Mouse (Mus musculus): Measurements from ENCODE around the gene Nr1i3. TPM values are rescaled to one million over a fixed set of nuclear protein-coding genes. Genes with fewer than 3 reads are reported as not detected.

The Nr1i3 gene
- polyA plus RNA-seq, 1 experiment = 0.23 TPM

GRCm38 (mm10) chr1:171212854-171213253 is 916 bp upstream of the Nr1i3 start:
- Histone ChIP-seq H3K27ac (ENCODE audit: insufficient read depth, low read length) (no peak overlapping the region), H3K27me3 (ENCODE audit: control insufficient read depth, insufficient read depth, low read length) (peaks cover 1% of the 10 kb centered on the region; the same call in 1 of the 2 replicates), H3K4me3 (replicated peaks; ENCODE audit: insufficient read depth, low read depth, low read length) (no peak overlapping the region), H3K4me1 (ENCODE audit: control insufficient read depth, insufficient read depth, low read length) (no peaks in the 10 kb centered on the region)
- TF ChIP-seq CTCF (IDR thresholded peaks at IDR 0.05; ENCODE audit: borderline replicate concordance, insufficient read depth, low read depth, low read length) (no peak), POLR2A (IDR thresholded peaks at IDR 0.05; ENCODE audit: borderline replicate concordance, insufficient read depth, low read length) (no peak)
- DNase-seq = no peak
- WGBS = 35% methylated on average over 3 of the region's 3 CpGs

GRCm38 (mm10) chr1:171216241-171216955 is 2.6 kb downstream of the Nr1i3 start:
- H3K27ac ChIP-seq (ENCODE audit: insufficient read depth, low read length) = no peak overlapping the region
- no peaks in the 10 kb centered on the region for H3K27me3 ChIP-seq (ENCODE audit: control insufficient read depth, insufficient read depth, low read length)
- DNase-seq = no peak
- H3K4me1 ChIP-seq (ENCODE audit: control insufficient read depth, insufficient read depth, low read length) = no peaks in the 10 kb centered on the region
- WGBS = 84% methylated on average over 18 of the region's 18 CpGs
- TF ChIP-seq POLR2A (IDR thresholded peaks at IDR 0.05; ENCODE audit: borderline replicate concordance, insufficient read depth, low read length) (no peak), CTCF (IDR thresholded peaks at IDR 0.05; ENCODE audit: borderline replicate concordance, insufficient read depth, low read depth, low read length) (no peak)
- H3K4me3 ChIP-seq (replicated peaks; ENCODE audit: insufficient read depth, low read depth, low read length) = no peak overlapping the region

- Histone ChIP-seq H3K4me3 (replicated peaks; ENCODE audit: insufficient read depth, low read depth, low read length) (peak overlapping the region; percentile 31), H3K4me1 (ENCODE audit: control insufficient read depth, insufficient read depth, low read length) (no peaks in the 10 kb centered on the region), H3K27ac (ENCODE audit: insufficient read depth, low read length) (no peak overlapping the region), H3K27me3 (ENCODE audit: control insufficient read depth, insufficient read depth, low read length) (no peaks in the 10 kb centered on the region)
- TF ChIP-seq POLR2A (IDR thresholded peaks at IDR 0.05; ENCODE audit: borderline replicate concordance, insufficient read depth, low read length) (no peak), CTCF (IDR thresholded peaks at IDR 0.05; ENCODE audit: borderline replicate concordance, insufficient read depth, low read depth, low read length) (peak; percentile 91)
- WGBS = 2% methylated on average over 10 of the region's 10 CpGs
- DNase-seq = peak; percentile 82 to 87
Measured at GRCm38 (mm10) chr1:171220871-171221270, 7.1 kb downstream of the Nr1i3 start.

GRCm38 (mm10) chr1:171221281-171222193 is 7.8 kb downstream of the Nr1i3 start:
- Histone ChIP-seq H3K4me3 (replicated peaks; ENCODE audit: insufficient read depth, low read depth, low read length) (peak overlapping the region; percentile 89), H3K4me1 (ENCODE audit: control insufficient read depth, insufficient read depth, low read length) (no peaks in the 10 kb centered on the region), H3K27me3 (ENCODE audit: control insufficient read depth, insufficient read depth, low read length) (no peaks in the 10 kb centered on the region), H3K27ac (ENCODE audit: insufficient read depth, low read length) (peak overlapping the region; percentile 35; the same call in 1 of the 2 replicates)
- no peak for TF ChIP-seq POLR2A (IDR thresholded peaks at IDR 0.05; ENCODE audit: borderline replicate concordance, insufficient read depth, low read length)
- no peak for TF ChIP-seq CTCF (IDR thresholded peaks at IDR 0.05; ENCODE audit: borderline replicate concordance, insufficient read depth, low read depth, low read length)
- peak; percentile 27 to 29 for DNase-seq
- 5% methylated on average over 22 of the region's 22 CpGs for WGBS

GRCm38 (mm10) chr1:171222238-171223155 is 8.7 kb downstream of the Nr1i3 start, which contains the start of gene Tomm40l:
TSS of gene Tomm40l (minus strand) at chr1:171222514.
- H3K27me3 ChIP-seq (ENCODE audit: control insufficient read depth, insufficient read depth, low read length) = no peaks in the 10 kb centered on the region
- peak; percentile 93 to 99 for DNase-seq
- peak within 1 kb of the TSS; percentile 35; the same call in 1 of the 2 replicates for H3K27ac ChIP-seq (ENCODE audit: insufficient read depth, low read length)
- no peaks in the 10 kb centered on the region for H3K4me1 ChIP-seq (ENCODE audit: control insufficient read depth, insufficient read depth, low read length)
- WGBS = 2% methylated on average over 28 of the region's 28 CpGs
- TF ChIP-seq POLR2A (IDR thresholded peaks at IDR 0.05; ENCODE audit: borderline replicate concordance, insufficient read depth, low read length) (peak; percentile 48; the same call in 1 of the 2 replicates), CTCF (IDR thresholded peaks at IDR 0.05; ENCODE audit: borderline replicate concordance, insufficient read depth, low read depth, low read length) (peak; percentile 30; the same call in 1 of the 2 replicates)
- H3K4me3 ChIP-seq (replicated peaks; ENCODE audit: insufficient read depth, low read depth, low read length) = peak within 1 kb of the TSS; percentile 89

- H3K4me3 ChIP-seq (replicated peaks; ENCODE audit: insufficient read depth, low read depth, low read length) = no peak overlapping the region
- TF ChIP-seq CTCF (IDR thresholded peaks at IDR 0.05; ENCODE audit: borderline replicate concordance, insufficient read depth, low read depth, low read length) (no peak), POLR2A (IDR thresholded peaks at IDR 0.05; ENCODE audit: borderline replicate concordance, insufficient read depth, low read length) (no peak)
- 80% methylated on average over 6 of the region's 6 CpGs for WGBS
- DNase-seq = no peak
- H3K27me3 ChIP-seq (ENCODE audit: control insufficient read depth, insufficient read depth, low read length) = no peaks in the 10 kb centered on the region
- no peaks in the 10 kb centered on the region for H3K4me1 ChIP-seq (ENCODE audit: control insufficient read depth, insufficient read depth, low read length)
- no peak overlapping the region for H3K27ac ChIP-seq (ENCODE audit: insufficient read depth, low read length)
Measured at GRCm38 (mm10) chr1:171223168-171223567, 9.4 kb downstream of the Nr1i3 start.

GRCm38 (mm10) chr1:171223796-171224195 is 10.0 kb downstream of the Nr1i3 start:
- WGBS = 89% methylated on average over 2 of the region's 2 CpGs
- TF ChIP-seq CTCF (IDR thresholded peaks at IDR 0.05; ENCODE audit: borderline replicate concordance, insufficient read depth, low read depth, low read length) (no peak), POLR2A (IDR thresholded peaks at IDR 0.05; ENCODE audit: borderline replicate concordance, insufficient read depth, low read length) (no peak)
- no peaks in the 10 kb centered on the region for H3K27me3 ChIP-seq (ENCODE audit: control insufficient read depth, insufficient read depth, low read length)
- no peak for DNase-seq
- no peak overlapping the region for H3K4me3 ChIP-seq (replicated peaks; ENCODE audit: insufficient read depth, low read depth, low read length)
- no peaks in the 10 kb centered on the region for H3K4me1 ChIP-seq (ENCODE audit: control insufficient read depth, insufficient read depth, low read length)
- no peak overlapping the region for H3K27ac ChIP-seq (ENCODE audit: insufficient read depth, low read length)

Data from cerebellum, adult 2 months (tissue).